Mouse (Mus musculus) CH12.LX (cell line): ENCODE results near the gene Supt3. TPM values are rescaled to one million over a fixed set of nuclear protein-coding genes. Genes with fewer than 3 reads are reported as not detected.

Source experiments
- DNase-seq: peaks from one replicate; pipeline ENCODE4 v3.0.0-alpha.2; 2013; ENCODE audit errors: extremely low read depth
- H3K27ac ChIP-seq: 2 replicates; pipeline ENCODE4 v1.5.1; 2012; ENCODE audit warnings: low read depth, mild to moderate bottlenecking, control low read depth, moderate library complexity; ENCODE audit not compliant: insufficient read depth
- H3K27me3 ChIP-seq: replicated peaks from 2 replicates; pipeline ENCODE3; 2012; ENCODE audit warnings: inconsistent platforms
- H3K36me3 ChIP-seq, 2 experiments: replicated peaks in 1 of 2; 2 replicates each; pipeline versions ENCODE3 to v1.6.1; 2012; ENCODE audit warnings: inconsistent platforms in 1 of 2, low read length in 1 of 2, mild to moderate bottlenecking in 1 of 2, mixed read lengths in 1 of 2, moderate library complexity in 1 of 2; ENCODE audit not compliant: control insufficient read depth in 1 of 2, insufficient read depth in 1 of 2
- H3K4me1 ChIP-seq, 2 experiments: 2 replicates each; pipeline ENCODE4 v1.6.1; 2012; ENCODE audit warnings: inconsistent platforms in 1 of 2, moderate library complexity in 1 of 2; ENCODE audit not compliant: insufficient read depth in 2 of 2, control insufficient read depth in 1 of 2
- H3K4me2 ChIP-seq: 2 replicates; pipeline ENCODE4 v1.6.1; 2012; ENCODE audit warnings: low read depth, mild to moderate bottlenecking, control low read depth; ENCODE audit not compliant: poor library complexity, insufficient read depth, severe bottlenecking
- H3K4me3 ChIP-seq, 3 experiments: fragments of 150-350 bp in 1 of 3; sonication (generic) in 1 of 3; replicated peaks in 1 of 3; 2 replicates each; pipeline versions ENCODE3 to v1.5.1; 2011 to 2012; ENCODE audit warnings: low read depth in 2 of 3, low read length in 2 of 3, mild to moderate bottlenecking in 2 of 3, moderate library complexity in 2 of 3, control low read depth in 1 of 3, improper control_type of control experiment in 1 of 3, inconsistent platforms in 1 of 3, mixed read lengths in 1 of 3; ENCODE audit not compliant: poor library complexity in 1 of 3
- H3K79me2 ChIP-seq: replicated peaks from 2 replicates; pipeline ENCODE4 v1.6.1; 2012; ENCODE audit warnings: mild to moderate bottlenecking, moderate library complexity; ENCODE audit not compliant: control insufficient read depth, poor library complexity, insufficient read depth, severe bottlenecking; ENCODE audit errors: extremely low read depth
- H3K9ac ChIP-seq: 2 replicates; pipeline ENCODE4 v1.6.1; 2012; ENCODE audit warnings: low read depth, mild to moderate bottlenecking, control low read depth, moderate library complexity; ENCODE audit not compliant: insufficient read depth
- H3K9me3 ChIP-seq: replicated peaks from 2 replicates; pipeline ENCODE3; 2012; ENCODE audit warnings: low read length, inconsistent platforms, mixed read lengths
- CTCF ChIP-seq, 2 experiments: IDR thresholded peaks in 1 of 2; conservative IDR thresholded peaks in 1 of 2; 2 replicates each; pipeline ENCODE4 v1.5.1; 2011 to 2012; ENCODE audit warnings: low read depth in 2 of 2, low read length in 2 of 2, improper control_type of control experiment in 1 of 2, inconsistent platforms in 1 of 2, mild to moderate bottlenecking in 1 of 2, moderate library complexity in 1 of 2
- E2F4 ChIP-seq: IDR thresholded peaks from 2 replicates; pipeline ENCODE4 v1.6.1; 2011; ENCODE audit warnings: low read depth, low read length, improper control_type of control experiment; ENCODE audit not compliant: insufficient replicate concordance
- ELF1 ChIP-seq: IDR thresholded peaks from 2 replicates; pipeline ENCODE4 v1.6.1; 2014; ENCODE audit warnings: low read depth, mild to moderate bottlenecking, inconsistent platforms, low read length, improper control_type of control experiment
- EP300 ChIP-seq: IDR thresholded peaks from 2 replicates; pipeline ENCODE4 v1.6.1; 2011; ENCODE audit warnings: low read length, improper control_type of control experiment
- ETS1 ChIP-seq: conservative IDR thresholded peaks from 2 replicates; pipeline ENCODE4 v1.6.1; 2012; ENCODE audit warnings: low read depth, mild to moderate bottlenecking, inconsistent platforms, low read length, improper control_type of control experiment, moderate library complexity
- JUN ChIP-seq: IDR thresholded peaks from 2 replicates; pipeline ENCODE4 v1.6.1; 2011; ENCODE audit warnings: low read depth, mild to moderate bottlenecking, low read length, improper control_type of control experiment, moderate library complexity; ENCODE audit not compliant: insufficient read depth
- JUND ChIP-seq: conservative IDR thresholded peaks from 2 replicates; pipeline ENCODE4 v1.6.1; 2011; ENCODE audit warnings: low read depth, low read length, improper control_type of control experiment
- KAT2A ChIP-seq: IDR thresholded peaks from 2 replicates; pipeline ENCODE4 v1.6.1; 2012; ENCODE audit warnings: low read length, improper control_type of control experiment, inconsistent platforms; ENCODE audit not compliant: insufficient replicate concordance
- MAZ ChIP-seq: IDR thresholded peaks from 2 replicates; pipeline ENCODE4 v1.6.1; 2012; ENCODE audit warnings: low read depth, mild to moderate bottlenecking, inconsistent platforms, low read length, improper control_type of control experiment, moderate library complexity
- MEF2A ChIP-seq: IDR thresholded peaks from 2 replicates; pipeline ENCODE4 v1.6.1; 2014; ENCODE audit warnings: low read depth, mild to moderate bottlenecking, inconsistent platforms, low read length, improper control_type of control experiment, borderline replicate concordance
- MXI1 ChIP-seq: IDR thresholded peaks from 2 replicates; pipeline ENCODE4 v1.6.1; 2011; ENCODE audit warnings: mild to moderate bottlenecking, low read depth, low read length, improper control_type of control experiment
- NELFE ChIP-seq: IDR thresholded peaks from 2 replicates; pipeline ENCODE4 v1.6.1; 2011; ENCODE audit warnings: low read depth, low read length, improper control_type of control experiment
- POLR2A ChIP-seq: IDR thresholded peaks from 2 replicates; pipeline ENCODE4 v1.6.1; 2011; ENCODE audit warnings: low read depth, mild to moderate bottlenecking, improper control_type of control experiment, low read length
- POLR2AphosphoS2 ChIP-seq: IDR thresholded peaks from 2 replicates; pipeline ENCODE4 v1.6.1; 2011; ENCODE audit warnings: low read depth, low read length, improper control_type of control experiment
- SIN3A ChIP-seq: IDR thresholded peaks from 2 replicates; pipeline ENCODE4 v1.6.1; 2012; ENCODE audit warnings: low read length, improper control_type of control experiment, inconsistent platforms
- TCF12 ChIP-seq: IDR thresholded peaks from 2 replicates; pipeline ENCODE4 v1.6.1; 2014; ENCODE audit warnings: low read depth, mild to moderate bottlenecking, inconsistent platforms, low read length, improper control_type of control experiment
- USF1 ChIP-seq: IDR thresholded peaks from 2 replicates; pipeline ENCODE4 v1.6.1; 2014; ENCODE audit warnings: low read depth, mild to moderate bottlenecking, inconsistent platforms, low read length, improper control_type of control experiment
- ZC3H11A ChIP-seq: IDR thresholded peaks from 2 replicates; pipeline ENCODE4 v1.6.1; 2012; ENCODE audit warnings: low read depth, mild to moderate bottlenecking, inconsistent platforms, low read length, improper control_type of control experiment
- dilution Hi-C: fragments of 300-500 bp; cut with MboI; formaldehyde crosslinking; loops from 2 replicates; pipeline ENCODE4 v1.14.3; 2020; ENCODE audit warnings: low sequenced_read_pairs; ENCODE audit not compliant: extremely low pct_unique_long_range_greater_than_20kb, extremely low pct_ligation_motif_present
- in situ Hi-C: fragments of 300-500 bp; cut with MboI; formaldehyde crosslinking; loops from 3 replicates; pipeline ENCODE4 v1.14.3; 2019; ENCODE audit warnings: low sequenced_read_pairs, low pct_ligation_motif_present, low pct_unique_long_range_greater_than_20kb, mixed read lengths
- polyA plus RNA-seq: library from polyadenylated mRNA; unstranded; fragments of >175 nt; gene quantifications from 2 replicates; pipeline ENCODE4 v1.2.1, GENCODE M21; 2012; ENCODE audit warnings: low read depth; ENCODE audit not compliant: insufficient read length
- total RNA-seq, 2 experiments: library from RNA; depleted of rRNA; stranded (reverse); fragments of 300-350 nt in 1 of 2; fragments of >200 nt in 1 of 2; gene quantifications; 2 replicates each; pipeline ENCODE4 v1.2.3; 2012 to 2014

Gene Supt3
- total and polyA plus RNA-seq, 3 experiments: 8.3 to 22.7 (median 13.1) TPM

DNA sequence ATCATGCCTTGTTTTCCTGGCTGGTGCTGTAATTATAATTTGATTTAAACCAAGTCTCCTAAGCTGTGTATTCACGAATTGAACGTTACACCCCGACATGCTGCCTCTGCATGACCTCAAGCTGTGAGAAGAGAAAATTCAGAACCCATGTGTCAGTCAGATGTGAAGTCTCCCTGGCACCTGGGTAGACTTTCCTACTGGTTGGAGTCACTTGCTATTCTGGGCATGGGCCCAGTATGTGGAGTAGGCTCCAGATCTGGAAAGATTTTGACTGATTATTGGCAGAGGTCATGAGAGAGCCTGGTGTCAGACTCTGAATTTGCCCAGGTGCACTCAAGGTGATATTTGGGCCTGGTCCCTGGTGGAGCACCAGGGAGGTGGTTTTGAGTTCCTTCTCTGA is 275.0 kb downstream of the Supt3 start:
- Histone ChIP-seq H3K4me3 (no peak overlapping the region), H3K36me3 (peaks cover 3 to 9% of the 10 kb centered on the region in 2 experiments), H3K27me3 (no peaks in the 10 kb centered on the region), H3K4me1 (peaks cover under 1% of the 10 kb centered on the region in 2 experiments; a peak in 2 of 4 replicates), H3K79me2 (no peaks in the 10 kb centered on the region), H3K9me3 (no peaks in the 10 kb centered on the region), H3K27ac (no peak overlapping the region), H3K4me2 (no peak overlapping the region), H3K9ac (no peak overlapping the region)
- dilution Hi-C loops (no loop called here), in situ Hi-C loops (no loop called here)
- DNase-seq: no peak
- TF ChIP-seq JUND (no peak), USF1 (no peak), TCF12 (no peak), SIN3A (no peak), ETS1 (no peak), POLR2A (no peak), MEF2A (no peak), ZC3H11A (no peak), E2F4 (no peak)

GRCm38 (mm10) chr17:45053371-45053770 is 276.4 kb downstream of the Supt3 start:
- H3K4me3 ChIP-seq: no peak overlapping the region
- TF ChIP-seq KAT2A (no peak), POLR2AphosphoS2 (no peak), ELF1 (no peak), EP300 (no peak), POLR2A (no peak), NELFE (no peak), CTCF (conservative IDR thresholded peaks at IDR 0.05 in 1 of 2, IDR thresholded peaks at IDR 0.05 in 1 of 2; ENCODE audit: low read depth in 2 of 2, low read length in 2 of 2) (no peak), JUN (no peak), SIN3A (no peak), MAZ (no peak), MXI1 (no peak)
- TF ChIP-seq, all 38 proteins: peak for 0
- Histone ChIP-seq H3K9ac (no peak overlapping the region), H3K4me2 (no peak overlapping the region), H3K27ac (no peak overlapping the region), H3K36me3 (peaks cover 3 to 9% of the 10 kb centered on the region in 2 experiments), H3K27me3 (no peaks in the 10 kb centered on the region), H3K4me1 (peaks cover 8 to 12% of the 10 kb centered on the region in 2 experiments; a peak in 2 of 4 replicates), H3K79me2 (no peaks in the 10 kb centered on the region), H3K9me3 (no peaks in the 10 kb centered on the region)
- no peak for DNase-seq
- in situ Hi-C loops: no loop called here
- dilution Hi-C loops: no loop called here
